Comparison of ENCODE assay signal across 16 mouse cellular contexts in the genomic region with DNA sequence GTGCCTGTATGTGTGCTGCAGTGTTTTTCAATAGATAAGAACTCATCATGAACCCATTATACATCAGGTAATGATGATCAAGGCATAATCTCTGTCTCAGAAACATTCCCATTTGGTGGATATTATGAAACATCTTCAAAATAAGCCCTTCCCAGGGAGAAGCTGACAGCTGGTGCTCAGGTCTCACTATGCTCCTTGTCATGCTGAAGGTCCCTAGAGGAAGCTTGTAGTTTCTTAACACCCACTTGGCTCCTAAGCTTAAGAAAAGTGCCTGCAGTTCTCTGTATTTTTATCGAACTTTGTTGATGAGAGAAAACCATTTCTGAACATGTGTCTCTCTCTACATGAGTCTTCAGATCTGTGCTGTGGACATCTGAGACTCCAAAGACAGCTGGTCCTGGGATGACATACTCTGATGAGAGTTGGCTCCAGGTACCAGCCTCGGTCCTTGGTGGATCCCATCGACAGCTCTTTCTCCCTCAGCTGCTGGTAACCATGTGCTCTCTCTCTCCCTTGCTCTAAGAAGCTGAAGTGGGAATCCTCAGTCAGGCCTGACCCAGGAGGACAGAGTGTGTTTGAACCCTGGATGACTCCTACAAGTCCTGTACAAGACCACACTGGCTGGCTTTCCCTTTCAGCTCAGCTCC. TPM values are rescaled to one million over a fixed set of nuclear protein-coding genes. Genes with fewer than 3 reads are reported as not detected.
A peak's percentile ranks its signal among the peaks of the same experiment; 100 is the strongest.
DNase-seq lines count a peak whose midpoint lies in the region; ATAC-seq lines count a peak whose summit lies in the region.
"Had no signal": no experiment of that assay in that cellular context is flagged by ENCODE, and none has a peak within 500 bp of the region (broad histone marks: within the 10 kb centered on the region; RNA-seq: fewer than 3 reads in every experiment).

No protein-coding gene starts in this region.

- H3K9me3 ChIP-seq in hindbrain, embryonic 10.5 days, result no peaks in the 10 kb centered on the region
- H3K9me3 ChIP-seq in hindbrain, embryonic 14.5 days (ENCODE audit: control insufficient read depth, low read length), result no peaks in the 10 kb centered on the region
- H3K9me3 ChIP-seq in lung, embryonic 15.5 days, result no peaks in the 10 kb centered on the region
- no peaks in the 10 kb centered on the region for H3K9me3 ChIP-seq in embryonic facial prominence, embryonic 10.5 days
- H3K9me3 ChIP-seq in hindbrain, embryonic 13.5 days, result no peaks in the 10 kb centered on the region
- H3K9me3 ChIP-seq: heart, embryonic 13.5 days; limb, embryonic 13.5 days had no signal

- no peak overlapping the region for H3K9ac ChIP-seq in hindbrain, embryonic 14.5 days
- no peak overlapping the region for H3K9ac ChIP-seq in lung, embryonic 15.5 days
- no peak overlapping the region for H3K9ac ChIP-seq in hindbrain, embryonic 13.5 days
- H3K9ac ChIP-seq: heart, embryonic 13.5 days; limb, embryonic 13.5 days had no signal

- H3K4me2 ChIP-seq in hindbrain, embryonic 14.5 days (replicated peaks), result no peak overlapping the region
- no peak overlapping the region for H3K4me2 ChIP-seq in lung, embryonic 15.5 days
- no peak overlapping the region for H3K4me2 ChIP-seq in hindbrain, embryonic 13.5 days
- H3K4me2 ChIP-seq: heart, embryonic 13.5 days; limb, embryonic 13.5 days had no signal

- H3K4me1 ChIP-seq in hindbrain, embryonic 10.5 days (replicated peaks), result peaks cover 37% of the 10 kb centered on the region
- 0 out of 2 replicates have a peak, but pooled peaks cover 5% of the 10 kb centered on the region for H3K4me1 ChIP-seq in hindbrain, embryonic 14.5 days (replicated peaks; ENCODE audit: control insufficient read depth, insufficient read depth, low read length)
- peaks cover 15% of the 10 kb centered on the region for H3K4me1 ChIP-seq in lung, embryonic 15.5 days
- peaks cover 27% of the 10 kb centered on the region for H3K4me1 ChIP-seq in embryonic facial prominence, embryonic 10.5 days
- H3K4me1 ChIP-seq in hindbrain, embryonic 13.5 days (replicated peaks), result peaks cover 29% of the 10 kb centered on the region

- no peaks in the 10 kb centered on the region for H3K27me3 ChIP-seq in hindbrain, embryonic 10.5 days (ENCODE audit: insufficient read depth, poor library complexity, severe bottlenecking)
- no peaks in the 10 kb centered on the region for H3K27me3 ChIP-seq in hindbrain, embryonic 14.5 days (ENCODE audit: control insufficient read depth, insufficient read depth, low read length)
- no peaks in the 10 kb centered on the region for H3K27me3 ChIP-seq in lung, embryonic 15.5 days
- no peaks in the 10 kb centered on the region for H3K27me3 ChIP-seq in embryonic facial prominence, embryonic 10.5 days (replicated peaks; ENCODE audit: low read depth, poor library complexity, severe bottlenecking)
- no peaks in the 10 kb centered on the region for H3K27me3 ChIP-seq in hindbrain, embryonic 13.5 days
- H3K27me3 ChIP-seq: heart, embryonic 13.5 days; limb, embryonic 13.5 days had no signal

- peak overlapping the region; percentile 78; the same call in 1 of the 2 replicates for H3K27ac ChIP-seq in hindbrain, embryonic 10.5 days
- no peak overlapping the region for H3K27ac ChIP-seq in hindbrain, embryonic 14.5 days
- H3K27ac ChIP-seq in lung, embryonic 15.5 days, result peak overlapping the region; percentile 65
- peak overlapping the region; percentile 55; the same call in 1 of the 2 replicates for H3K27ac ChIP-seq in embryonic facial prominence, embryonic 10.5 days (replicated peaks)
- H3K27ac ChIP-seq in hindbrain, embryonic 13.5 days, result 0 out of 2 replicates have a peak overlapping the region, but pooled peaks have one; percentile 66
- H3K27ac ChIP-seq: limb, embryonic 13.5 days; macrophage had no signal

- ATAC-seq in hindbrain, embryonic 14.5 days (ENCODE audit: low FRiP score), result no peak
- ATAC-seq in lung, embryonic 15.5 days (ENCODE audit: borderline replicate concordance, extremely low read depth, low FRiP score, low TSS enrichment), result peak; percentile 19; the same call in 1 of the 2 replicates
- ATAC-seq in hindbrain, embryonic 13.5 days (ENCODE audit: low FRiP score), result no peak

- WGBS in hindbrain, embryonic 10.5 days, result 81% methylated on average over 3 of the region's 3 CpGs
- WGBS in hindbrain, embryonic 14.5 days, result 76% methylated on average over 3 of the region's 3 CpGs
- WGBS in lung, embryonic 15.5 days, result 40% methylated on average over 3 of the region's 3 CpGs
- 87% methylated on average over 3 of the region's 3 CpGs for WGBS in embryonic facial prominence, embryonic 10.5 days
- 81% methylated on average over 3 of the region's 3 CpGs for WGBS in hindbrain, embryonic 13.5 days

- no peak for DNase-seq in hindbrain, embryonic 10.5 days (ENCODE audit: low spot score)
- DNase-seq in hindbrain, embryonic 14.5 days (ENCODE audit: low spot score), result no peak
- no peak for DNase-seq in lung, adult 18-20 months
- DNase-seq in embryonic facial prominence, embryonic 10.5 days (ENCODE audit: low spot score), result no peak
- no peak for DNase-seq in MN1 (ENCODE audit: low spot score)
- no peak for DNase-seq in urinary bladder, postnatal 36 days (ENCODE audit: low spot score in 2 of 2)
- DNase-seq: adrenal gland, postnatal 14 days; gastrocnemius, postnatal 36 days; spleen, adult 18-20 months; thymus, adult 2 months had no signal

- H3K36me3 ChIP-seq in hindbrain, embryonic 10.5 days, result no peaks in the 10 kb centered on the region; the same call in 1 of the 2 replicates
- H3K36me3 ChIP-seq in hindbrain, embryonic 14.5 days (replicated peaks; ENCODE audit: control insufficient read depth, insufficient read depth), result no peaks in the 10 kb centered on the region
- H3K36me3 ChIP-seq in lung, embryonic 15.5 days, result peaks cover 28% of the 10 kb centered on the region
- H3K36me3 ChIP-seq in embryonic facial prominence, embryonic 10.5 days (replicated peaks), result peaks cover 79% of the 10 kb centered on the region
- no peaks in the 10 kb centered on the region for H3K36me3 ChIP-seq in hindbrain, embryonic 13.5 days
- H3K36me3 ChIP-seq: G1E had no signal

- H3K4me3 ChIP-seq in hindbrain, embryonic 10.5 days, result no peak overlapping the region
- no peak overlapping the region for H3K4me3 ChIP-seq in hindbrain, embryonic 14.5 days (replicated peaks; ENCODE audit: low read length)
- H3K4me3 ChIP-seq in lung, embryonic 15.5 days, result no peak overlapping the region
- H3K4me3 ChIP-seq in embryonic facial prominence, embryonic 10.5 days, result no peak overlapping the region
- no peak overlapping the region for H3K4me3 ChIP-seq in hindbrain, embryonic 13.5 days
- H3K4me3 ChIP-seq: heart, embryonic 13.5 days; limb, embryonic 13.5 days had no signal

RNA-seq across cellular contexts. Expression of a gene that starts 32.5 kb away (rescaled TPM):
- polyA plus RNA-seq in hindbrain, embryonic 10.5 days (2016; fragmentation: Nextera tagmentation; extraction: Ambion mirVana), result 0.20 TPM in 1 of 2 replicates, not detected in the other
- polyA plus RNA-seq in hindbrain, embryonic 14.5 days (2014; fragmentation: Nextera tagmentation; extraction: Ambion mirVana), result not detected in 2 replicates
- 0.16 TPM in 1 of 2 replicates, not detected in the other for polyA plus RNA-seq in lung, embryonic 15.5 days (2015; fragmentation: Nextera tagmentation; extraction: Ambion mirVana)
- polyA plus RNA-seq in embryonic facial prominence, embryonic 10.5 days (2016; fragmentation: Nextera tagmentation; extraction: Ambion mirVana), result 0.35 and 0.44 TPM in 2 replicates
- polyA plus RNA-seq in hindbrain, embryonic 13.5 days (2015; fragmentation: Nextera tagmentation; extraction: Ambion mirVana), result 0.08 and 0.14 TPM in 2 replicates
- polyA plus RNA-seq: G1E; macrophage; thymus, adult 2 months had no signal

RNA-seq across cellular contexts. Expression of a gene that starts 58.3 kb away (rescaled TPM):
- 0.90 and 1.1 TPM in 2 replicates for polyA plus RNA-seq in hindbrain, embryonic 10.5 days (2016; fragmentation: Nextera tagmentation; extraction: Ambion mirVana)
- 0.95 and 1.0 TPM in 2 replicates for polyA plus RNA-seq in hindbrain, embryonic 14.5 days (2014; fragmentation: Nextera tagmentation; extraction: Ambion mirVana)
- 3.7 and 3.9 TPM in 2 replicates for polyA plus RNA-seq in lung, embryonic 15.5 days (2015; fragmentation: Nextera tagmentation; extraction: Ambion mirVana)
- polyA plus RNA-seq in embryonic facial prominence, embryonic 10.5 days (2016; fragmentation: Nextera tagmentation; extraction: Ambion mirVana), result 2.1 and 2.5 TPM in 2 replicates
- polyA plus RNA-seq in hindbrain, embryonic 13.5 days (2015; fragmentation: Nextera tagmentation; extraction: Ambion mirVana), result 0.32 and 0.52 TPM in 2 replicates
- polyA plus RNA-seq: G1E, macrophage had no signal
